Mouse (Mus musculus): ENCODE measurements around the gene Sync.

- TF ChIP-seq EP300 (IDR thresholded peaks at IDR 0.05; ENCODE audit: low read depth) (no peak), CTCF (IDR thresholded peaks at IDR 0.05; ENCODE audit: low read depth) (0 out of 2 replicates have a peak, but pooled peaks have one; percentile 16)
Observed at GRCm38 (mm10) chr4:129272756-129273046, 14.7 kb upstream of the Sync start.
